In genomic region chr2:48832305-48832704, GRCm38 (mm10) we compare ENCODE assay signal across 14 mouse cellular contexts.
"Had no signal": no experiment of that assay in that cellular context is flagged by ENCODE, and none has a peak within 500 bp of the region (broad histone marks: within the 10 kb centered on the region; RNA-seq: fewer than 3 reads in every experiment).

No protein-coding gene starts in this region.

- H3K4me3 ChIP-seq: midbrain, embryonic 12.5 days; midbrain, embryonic 15.5 days; neural tube, embryonic 13.5 days had no signal

- H3K27me3 ChIP-seq: midbrain, embryonic 12.5 days; midbrain, embryonic 15.5 days; neural tube, embryonic 13.5 days had no signal

- H3K36me3 ChIP-seq: midbrain, embryonic 12.5 days; midbrain, embryonic 15.5 days; neural tube, embryonic 13.5 days had no signal

- DNase-seq: kidney, adult 18-20 months; kidney, adult 9 months; kidney, postnatal 14 days; kidney, postnatal 4 days; layer of hippocampus, postnatal 36 days; liver, postnatal 0 days; lung, embryonic 14.5 days; thymus, adult 2 months; thymus, postnatal 14 days had no signal

- H3K27ac ChIP-seq: liver, embryonic 14.5 days; macrophage; midbrain, embryonic 12.5 days; midbrain, embryonic 15.5 days; neural tube, embryonic 13.5 days had no signal

- H3K9me3 ChIP-seq: midbrain, embryonic 12.5 days; midbrain, embryonic 15.5 days; neural tube, embryonic 13.5 days had no signal

- H3K4me1 ChIP-seq: midbrain, embryonic 12.5 days; midbrain, embryonic 15.5 days had no signal
